Mouse (Mus musculus) cerebral cortex, adult 2 months (tissue): ENCODE measurements around the gene Cblb.

Experiments
- WGBS: fragments of 180-500 bp; shearing (Covaris S2); methylation state at CpG from one replicate; pipeline ENCODE4 v1.1.7; 2018; 5-methylcytosine and 5-hydroxymethylcytosine counted together

Cblb gene

DNA sequence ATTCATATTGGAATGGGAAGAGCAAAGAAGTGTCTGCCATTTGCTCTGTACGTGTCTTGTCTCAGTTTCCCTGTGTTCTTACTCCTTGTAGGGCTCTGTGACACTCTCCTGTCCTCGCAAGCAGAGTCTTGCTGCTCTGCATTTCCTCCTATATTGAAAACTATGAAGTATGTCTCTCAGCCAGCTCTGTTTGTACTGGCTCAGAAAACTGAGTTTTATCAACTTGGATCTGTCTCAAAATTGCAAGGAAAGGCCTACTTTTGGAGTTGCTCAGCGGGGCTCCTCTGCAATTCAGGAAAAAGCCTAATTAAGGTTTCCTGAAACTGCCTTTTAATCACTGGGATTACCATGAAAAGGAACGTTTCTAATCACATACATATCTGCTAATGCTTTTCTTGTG, 46.9 kb downstream of the Cblb start:
- 48% methylated on average over 4 of the region's 4 CpGs for WGBS

DNA sequence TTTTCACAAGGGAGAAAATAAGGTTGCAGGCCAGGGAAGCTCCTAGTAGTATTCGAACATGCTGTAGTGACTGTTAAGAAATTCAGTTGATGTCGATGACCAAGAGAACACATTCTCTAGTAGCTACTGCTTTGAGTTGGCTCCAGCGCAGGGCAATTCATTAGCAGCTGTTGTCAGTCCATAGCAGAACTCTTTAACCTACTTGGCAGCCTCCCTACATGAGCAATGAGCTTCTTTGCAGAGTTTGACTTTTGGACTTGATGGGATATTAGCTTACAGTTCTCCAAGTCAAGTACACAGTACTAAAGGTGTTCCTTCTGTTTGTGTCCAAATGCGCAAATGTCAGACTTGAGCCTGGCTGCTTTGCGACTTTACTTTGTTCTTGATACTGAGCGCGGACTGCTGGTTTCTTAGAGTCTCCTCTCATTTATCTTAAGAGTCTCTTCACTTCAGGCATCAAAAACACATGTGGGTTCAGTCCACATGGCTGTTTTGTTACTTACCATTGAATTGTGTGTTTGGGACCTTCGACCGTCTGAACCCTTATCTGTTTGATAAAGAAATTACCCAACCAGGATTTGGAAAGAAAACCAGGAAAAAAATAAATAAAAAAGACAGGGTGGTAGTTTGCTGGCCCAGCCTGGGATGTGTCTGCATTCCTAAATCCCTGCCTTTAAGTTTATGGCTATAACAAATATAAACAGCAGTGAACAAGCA, 47.9 kb downstream of the Cblb start:
- 82% methylated on average over 9 of the region's 9 CpGs for WGBS

DNA sequence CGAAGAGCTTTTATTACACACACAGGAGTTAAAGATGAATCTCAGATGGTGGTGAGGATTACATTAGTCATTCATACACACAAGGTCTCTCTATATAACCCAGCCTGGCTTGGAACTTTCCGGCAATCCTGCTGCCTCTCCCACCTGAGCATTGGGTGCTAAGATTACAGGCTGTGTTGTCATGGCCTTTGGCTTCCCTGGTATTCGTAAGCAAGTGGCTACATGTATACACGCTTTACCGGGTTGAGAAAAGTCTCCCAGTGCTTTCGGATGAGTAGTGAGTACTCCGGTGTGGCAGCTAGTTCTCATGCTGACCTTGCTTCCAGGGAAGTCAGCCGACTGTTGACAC, 48.4 kb downstream of the Cblb start:
- WGBS: 96% methylated on average over 8 of the region's 8 CpGs

DNA sequence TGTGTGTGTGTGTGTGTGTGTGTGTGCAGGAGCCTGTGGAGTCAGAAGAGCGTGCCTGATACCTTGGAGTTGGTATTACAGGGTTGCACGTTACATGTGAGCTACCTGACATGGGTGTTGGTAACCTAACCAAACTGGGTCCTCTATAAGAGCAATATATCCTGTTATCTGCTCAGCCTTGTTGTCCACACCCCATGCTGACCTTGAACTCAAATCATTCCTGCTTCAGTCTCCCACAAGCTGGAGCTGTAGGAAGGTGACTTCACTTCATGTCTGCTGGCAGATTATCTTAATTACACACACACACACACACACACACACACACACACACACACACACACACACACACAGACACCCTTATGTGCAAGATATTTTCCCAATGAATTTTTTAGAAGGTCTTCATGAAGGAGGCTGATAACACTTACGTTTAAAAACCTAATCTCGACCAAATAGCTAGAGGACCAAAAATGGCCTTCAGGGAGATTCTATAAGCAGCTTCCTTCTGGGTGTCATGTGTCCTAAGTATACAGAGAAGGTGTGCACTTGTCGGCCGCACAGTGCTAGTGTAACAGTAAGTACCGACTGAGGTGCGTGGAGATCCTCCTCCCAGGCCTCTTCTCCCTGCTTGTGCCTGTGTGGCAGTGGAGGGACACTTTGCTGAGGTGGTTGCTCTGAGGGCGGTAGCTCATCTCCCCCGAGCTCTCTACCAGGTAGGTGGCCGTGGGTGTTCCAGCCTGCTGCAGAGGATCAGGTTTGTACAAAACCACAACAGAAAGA, 49.8 kb downstream of the Cblb start:
- WGBS: 83% methylated on average over 11 of the region's 11 CpGs

DNA sequence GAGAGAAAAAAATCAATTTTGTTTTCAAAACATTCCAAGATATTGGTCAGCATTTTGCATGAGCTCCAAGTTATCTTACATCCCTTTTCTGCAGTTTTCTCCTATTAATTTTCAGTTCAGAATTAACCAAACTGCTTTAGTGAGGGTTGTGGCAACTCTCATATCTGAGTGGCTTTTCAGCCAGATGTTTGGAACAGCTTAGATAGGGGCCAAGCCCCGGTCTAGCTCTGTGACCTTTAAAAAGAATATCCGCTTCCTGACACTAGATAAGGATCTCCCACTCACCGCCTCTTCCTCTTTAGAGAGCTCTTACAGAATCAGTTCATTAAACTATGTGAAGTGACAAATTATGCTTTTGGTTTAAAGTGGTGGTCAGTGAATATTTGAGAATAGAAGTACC, 50.7 kb downstream of the Cblb start:
- WGBS: 58% methylated on average over 3 of the region's 3 CpGs

DNA sequence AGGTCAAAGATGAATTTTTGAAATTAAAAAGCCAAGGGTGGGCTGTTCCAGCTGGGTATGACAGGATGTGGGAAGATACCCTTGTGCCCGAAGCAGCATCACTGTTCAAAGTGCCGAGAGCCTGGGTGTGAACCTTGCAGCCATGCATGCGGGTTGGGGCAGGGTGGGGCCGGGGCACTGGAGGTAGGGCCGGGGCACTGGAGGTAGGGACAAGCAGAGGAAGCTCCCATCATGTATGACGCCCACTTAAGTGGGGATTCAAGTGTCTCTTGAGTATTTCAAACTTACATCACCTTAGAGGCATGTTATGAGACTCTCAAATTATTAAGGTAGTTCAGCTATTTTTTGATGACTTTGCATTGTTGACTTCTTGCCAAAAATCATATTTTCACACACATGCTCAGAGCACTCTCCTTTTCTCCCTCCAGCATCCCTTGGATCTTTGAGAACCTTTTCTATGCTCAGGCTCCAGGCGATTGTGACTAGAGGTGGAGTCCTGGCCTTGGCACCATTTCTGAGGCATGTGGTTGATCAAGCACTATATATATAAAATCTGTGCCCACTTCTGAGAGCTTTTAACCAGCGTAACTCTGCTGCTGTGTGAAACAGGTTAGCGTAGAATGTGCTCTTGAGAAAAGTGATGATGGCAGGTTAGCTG, 55.9 kb downstream of the Cblb start:
- WGBS: 89% methylated on average over 9 of the region's 9 CpGs

DNA sequence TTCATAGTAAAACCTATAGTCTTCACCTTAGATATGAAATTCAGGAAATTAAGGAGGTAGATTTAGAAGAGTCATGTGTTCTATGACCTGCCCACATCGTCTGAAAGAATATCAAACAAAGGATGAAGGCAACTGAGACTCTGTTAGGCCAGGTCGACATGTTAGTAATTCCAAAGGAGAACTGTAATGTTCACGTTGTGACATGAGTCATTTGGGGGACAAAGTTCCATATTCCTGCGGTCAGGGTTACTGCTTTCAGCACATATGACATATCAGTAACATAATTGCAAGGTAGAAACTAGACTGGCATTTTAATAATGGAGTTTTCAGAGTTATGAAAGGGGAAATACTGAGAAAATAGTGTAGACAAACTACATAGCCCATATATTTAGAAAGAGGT, 58.3 kb downstream of the Cblb start:
- 92% methylated on average over 4 of the region's 4 CpGs for WGBS

DNA sequence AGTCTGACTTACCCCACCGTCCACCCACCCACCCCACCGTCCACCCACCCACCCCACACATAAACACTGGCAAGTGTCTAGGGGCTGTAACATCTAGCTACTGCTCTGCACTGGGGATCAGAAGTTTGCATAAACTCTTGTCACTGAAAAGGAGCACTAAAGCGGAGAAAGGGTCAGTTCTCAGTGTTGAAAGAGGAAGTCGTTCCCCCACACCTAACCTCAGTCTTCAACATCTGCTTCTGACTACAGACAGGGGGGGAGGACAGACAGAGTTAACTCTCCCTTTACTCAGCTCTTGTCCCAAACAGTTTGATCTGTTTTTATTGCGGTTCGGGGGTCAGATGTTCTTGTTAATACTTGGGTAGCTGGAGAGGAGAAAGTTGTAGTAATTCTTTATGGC, 59.9 kb downstream of the Cblb start:
- 78% methylated on average over 6 of the region's 6 CpGs for WGBS

DNA sequence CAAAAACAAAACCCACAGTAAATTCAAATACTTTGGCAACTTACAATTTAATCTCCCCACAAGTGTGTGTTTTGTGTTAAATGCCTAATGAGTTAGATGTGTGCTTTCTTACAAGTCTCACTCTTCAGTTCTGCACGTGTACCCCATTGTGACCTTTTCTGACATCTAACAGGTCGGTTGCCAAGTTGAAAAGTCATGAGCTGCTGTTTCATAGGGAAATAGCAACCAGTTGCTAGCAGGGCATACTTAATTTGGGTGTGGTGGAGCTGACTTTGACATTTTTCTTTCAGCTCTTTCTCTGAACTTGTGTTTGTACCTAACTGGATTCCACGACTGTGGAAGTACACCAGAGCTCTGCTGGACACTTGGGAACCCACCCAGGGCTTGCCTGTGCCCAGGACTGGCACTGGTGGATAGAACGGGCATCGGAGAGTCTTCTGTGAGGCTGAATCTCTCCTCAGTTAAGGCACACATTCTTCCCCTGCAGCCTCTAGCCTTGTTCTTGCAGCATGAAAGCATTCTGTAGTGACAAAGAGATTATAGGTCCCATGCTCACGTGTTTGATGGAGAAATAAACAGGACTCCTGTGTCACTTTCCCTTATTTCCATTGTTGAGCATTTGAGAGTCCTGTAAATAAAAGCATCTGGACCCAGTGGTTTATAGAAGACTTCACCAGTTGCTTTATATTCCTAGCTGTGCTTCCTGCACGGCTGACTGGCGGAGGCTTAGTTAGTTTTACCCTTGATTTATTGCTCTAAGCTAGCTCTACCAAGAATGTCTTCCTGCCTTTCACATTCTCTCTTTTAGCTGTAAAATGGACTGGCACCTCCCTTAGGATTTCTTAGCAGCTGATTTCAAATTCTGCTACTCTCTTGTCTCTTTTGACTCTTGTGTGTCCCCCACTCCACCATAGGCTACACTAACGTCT, 62.6 kb downstream of the Cblb start:
- 69% methylated on average over 9 of the region's 9 CpGs for WGBS

DNA sequence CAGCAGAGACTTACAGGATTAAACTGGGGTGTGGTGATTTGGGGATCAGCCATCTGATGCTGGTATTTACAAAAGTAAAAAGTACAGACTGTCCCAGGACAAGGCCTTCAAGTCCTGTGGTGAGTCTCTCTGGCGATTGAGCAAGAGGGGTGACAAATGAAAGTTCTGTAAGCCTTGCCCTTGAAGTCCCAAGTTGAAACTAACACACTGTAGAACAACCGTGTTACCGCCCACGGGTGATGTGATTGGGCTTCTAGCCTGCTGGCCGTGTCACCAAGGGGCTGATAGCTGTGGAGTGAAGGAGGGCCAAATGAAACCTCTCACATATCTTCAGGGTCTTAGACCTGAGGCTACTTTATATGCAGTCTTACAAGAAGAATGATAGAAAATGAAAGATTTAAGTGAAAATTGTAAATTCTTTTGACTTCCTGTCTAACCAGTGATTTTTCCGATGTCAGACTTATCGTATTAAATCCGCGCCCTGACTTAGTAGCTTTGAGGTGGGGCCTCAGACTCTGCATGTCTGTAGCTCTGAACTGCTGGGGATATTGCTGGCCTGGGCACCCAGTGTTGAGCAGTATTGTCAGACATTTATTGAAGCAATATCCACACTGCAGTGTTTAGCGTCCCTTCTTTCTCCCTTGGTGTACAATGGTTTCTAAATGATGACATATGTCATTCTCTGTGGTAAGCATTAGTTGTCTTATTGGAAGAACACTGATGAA, 63.9 kb downstream of the Cblb start:
- WGBS: 87% methylated on average over 10 of the region's 10 CpGs

DNA sequence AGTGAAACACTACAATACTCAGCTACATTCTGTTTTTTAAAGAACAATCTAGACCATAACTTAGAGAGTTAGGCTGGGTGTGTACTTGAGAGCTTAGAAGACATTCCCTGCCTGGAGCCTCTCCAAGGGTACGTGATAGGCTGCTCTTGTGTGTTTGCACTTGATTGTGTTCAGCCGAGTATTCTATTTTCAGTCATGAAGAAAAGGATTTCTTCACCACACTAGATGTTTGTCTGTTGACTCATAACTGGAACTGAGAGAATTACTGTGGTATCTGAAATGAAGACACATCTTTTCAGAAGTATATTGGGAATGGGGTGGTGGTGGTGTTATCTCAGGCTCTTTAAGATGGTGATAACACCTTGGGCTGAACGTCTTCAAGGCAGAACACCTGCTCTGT, 64.6 kb downstream of the Cblb start:
- 52% methylated on average over 3 of the region's 3 CpGs for WGBS

DNA sequence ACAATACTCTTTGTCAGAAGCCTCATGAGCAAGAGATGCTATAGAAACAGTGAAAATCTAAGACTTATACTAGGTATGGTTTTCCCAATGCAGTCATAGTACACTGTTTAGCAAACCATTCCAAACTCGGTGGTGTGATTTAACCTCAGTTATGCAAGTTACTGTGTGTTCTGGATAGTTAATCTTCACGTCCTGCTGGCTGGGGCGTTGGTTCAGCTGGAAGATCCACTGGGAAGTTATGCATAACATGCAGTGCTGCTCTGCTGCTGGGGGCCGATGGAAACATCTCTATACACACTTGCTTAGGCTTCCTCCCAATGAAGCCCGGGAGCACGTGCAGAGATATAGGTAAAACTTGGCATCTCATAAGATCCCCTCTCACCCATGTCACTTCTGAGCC, 69.4 kb downstream of the Cblb start:
- WGBS: 88% methylated on average over 6 of the region's 6 CpGs

DNA sequence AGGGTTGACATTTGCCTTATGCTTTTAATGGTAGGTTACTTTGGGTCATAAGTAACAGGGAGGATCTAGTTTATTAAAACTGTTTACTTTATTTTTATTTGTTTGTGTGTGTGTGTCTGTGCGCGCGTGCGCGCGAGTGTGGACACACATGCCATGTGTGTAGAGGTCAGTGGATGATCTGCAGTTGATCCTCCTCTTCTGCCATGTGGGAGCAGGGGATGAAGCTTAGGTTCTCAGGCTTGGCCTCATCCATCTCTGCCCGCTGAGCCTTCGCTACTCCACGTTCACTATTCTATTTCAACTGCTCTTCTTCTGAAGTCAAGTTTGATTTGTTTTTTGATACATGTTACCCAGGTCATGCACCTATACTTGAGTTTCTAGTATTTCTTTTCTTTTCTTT, 73.6 kb downstream of the Cblb start:
- 97% methylated on average over 9 of the region's 9 CpGs for WGBS

DNA sequence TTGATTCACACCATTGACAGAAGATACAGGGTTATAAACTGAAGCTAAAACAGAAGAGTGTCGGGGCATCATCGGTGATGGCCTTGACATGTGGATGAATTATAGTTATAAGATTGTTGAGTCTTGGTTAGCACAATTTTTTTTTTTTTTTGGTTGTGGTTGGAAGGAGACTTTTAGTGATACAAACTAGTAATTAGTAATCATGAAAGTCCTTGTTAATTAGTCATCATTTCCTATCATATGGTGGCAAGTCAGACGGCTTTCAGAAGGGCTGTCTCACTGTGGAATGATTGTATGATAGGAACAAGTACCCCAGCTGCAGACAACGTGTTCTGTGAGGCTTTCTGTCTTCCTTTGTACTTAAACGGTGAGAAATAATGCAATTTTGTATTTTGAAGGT, 76.8 kb downstream of the Cblb start:
- WGBS: 87% methylated on average over 5 of the region's 5 CpGs

DNA sequence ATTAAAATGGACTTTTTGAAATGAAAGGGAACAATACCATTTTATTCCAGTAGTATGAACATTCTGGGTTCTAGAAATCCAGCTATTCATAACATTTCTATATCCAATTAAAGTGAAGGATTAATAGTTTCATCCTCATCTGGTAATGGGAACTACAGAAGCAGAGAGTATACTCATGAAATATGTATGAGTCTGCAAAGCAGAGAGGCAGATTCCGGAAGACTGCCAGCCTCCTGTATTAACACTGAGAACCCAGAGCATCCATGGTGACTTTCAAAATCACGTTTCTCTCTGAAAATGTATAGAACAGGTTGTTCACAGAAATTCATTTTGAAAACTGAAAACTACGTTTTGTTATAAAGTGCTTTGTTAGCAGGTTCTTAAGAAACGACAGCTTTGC, 83.4 kb downstream of the Cblb start:
- 16% methylated on average over 4 of the region's 4 CpGs for WGBS

DNA sequence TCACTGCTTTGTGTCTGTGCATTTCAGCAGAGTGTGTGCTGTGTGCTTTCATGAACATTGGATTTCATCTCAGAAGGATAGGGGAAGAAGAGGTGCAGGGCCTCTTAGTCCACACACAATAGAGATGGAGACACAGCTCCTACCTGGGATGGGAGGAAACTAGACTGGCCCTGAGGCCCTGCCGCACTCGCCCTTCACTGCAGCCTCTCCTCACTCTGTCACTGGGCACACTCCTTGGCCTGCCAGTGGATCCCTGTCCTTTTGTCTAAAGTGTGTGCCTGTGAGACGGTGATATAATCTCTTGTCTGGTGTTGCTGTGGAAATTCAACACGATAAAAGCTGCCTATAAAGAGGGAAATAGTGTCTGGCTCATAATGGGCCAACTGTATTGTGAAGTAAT, 88.0 kb downstream of the Cblb start:
- 72% methylated on average over 4 of the region's 4 CpGs for WGBS

DNA sequence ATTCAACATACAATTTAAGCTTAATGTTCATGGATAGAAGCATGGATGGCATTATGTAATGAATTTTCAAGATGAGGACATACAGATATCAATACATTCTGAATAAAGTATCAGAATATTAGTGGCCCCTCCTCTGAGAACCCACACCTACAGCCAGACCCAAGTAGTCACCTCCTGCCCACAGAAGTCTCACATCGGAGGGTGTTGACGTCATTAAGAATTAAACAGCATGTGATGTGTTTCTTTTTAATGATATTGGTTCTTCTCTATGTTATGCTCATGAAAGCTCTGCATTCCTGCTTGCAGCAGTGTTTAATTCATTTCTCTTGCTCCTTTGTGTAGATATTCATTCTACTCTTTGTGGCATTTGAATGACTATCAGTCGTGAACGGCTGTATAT, 94.9 kb downstream of the Cblb start:
- 76% methylated on average over 4 of the region's 4 CpGs for WGBS

DNA sequence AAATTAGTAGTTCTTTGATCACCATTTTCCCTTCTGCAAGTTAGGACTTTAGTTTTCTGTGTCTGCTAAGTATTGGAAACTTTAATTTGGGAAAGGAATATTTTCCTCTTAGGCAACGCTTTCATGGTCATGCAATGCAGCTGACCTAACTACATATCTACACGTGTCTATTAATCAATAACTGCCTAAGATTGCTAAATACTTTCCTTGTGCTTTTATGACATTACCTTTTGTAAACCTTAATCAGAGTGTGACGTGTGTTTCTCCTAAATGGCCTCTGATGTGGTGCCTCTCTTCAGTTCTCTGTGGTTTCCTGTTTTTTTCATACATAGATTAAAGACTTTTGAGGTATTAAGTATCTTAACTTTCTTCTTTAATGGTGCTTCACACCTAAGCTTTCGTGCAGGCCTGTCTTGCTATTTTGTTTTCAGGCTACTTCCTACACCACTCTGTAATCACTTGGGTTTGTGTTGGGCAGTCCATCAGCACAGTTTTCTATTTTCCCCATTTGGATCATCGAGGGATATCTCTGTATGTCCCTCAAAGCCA, 98.4 kb downstream of the Cblb start:
- 91% methylated on average over 5 of the region's 5 CpGs for WGBS

DNA sequence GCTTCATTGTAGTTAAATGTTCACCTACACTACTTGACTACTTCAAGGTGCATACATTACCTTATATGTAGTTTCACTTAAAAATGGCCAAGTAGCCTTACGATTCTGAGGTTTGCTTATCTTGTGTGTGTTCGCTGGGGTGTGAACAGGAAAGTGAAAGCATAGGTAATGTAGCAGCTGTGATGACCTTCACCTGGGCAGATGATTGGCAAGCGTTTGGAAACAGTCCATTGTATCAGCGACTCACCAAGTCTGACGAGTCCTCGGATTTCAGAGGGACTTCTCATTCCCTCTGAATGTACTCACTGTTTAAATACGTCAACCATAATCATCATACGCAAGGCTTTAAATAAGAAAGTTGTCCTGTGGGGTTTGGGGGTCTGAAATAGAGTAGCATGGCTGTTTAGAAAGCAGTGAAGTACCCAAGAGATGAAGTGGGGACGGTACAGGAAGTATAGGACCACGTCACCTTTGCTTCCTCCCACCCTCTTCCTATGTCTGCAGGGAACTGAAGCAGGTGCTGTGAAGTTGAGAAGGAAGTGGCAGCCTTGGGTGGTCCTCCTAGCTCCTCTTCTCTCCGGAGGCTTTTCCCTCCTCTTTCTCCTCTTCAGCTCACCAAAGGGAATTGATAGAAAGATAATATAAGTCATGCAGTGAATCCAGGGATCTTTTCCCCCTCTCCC, 101.9 kb downstream of the Cblb start:
- WGBS: 89% methylated on average over 11 of the region's 11 CpGs

DNA sequence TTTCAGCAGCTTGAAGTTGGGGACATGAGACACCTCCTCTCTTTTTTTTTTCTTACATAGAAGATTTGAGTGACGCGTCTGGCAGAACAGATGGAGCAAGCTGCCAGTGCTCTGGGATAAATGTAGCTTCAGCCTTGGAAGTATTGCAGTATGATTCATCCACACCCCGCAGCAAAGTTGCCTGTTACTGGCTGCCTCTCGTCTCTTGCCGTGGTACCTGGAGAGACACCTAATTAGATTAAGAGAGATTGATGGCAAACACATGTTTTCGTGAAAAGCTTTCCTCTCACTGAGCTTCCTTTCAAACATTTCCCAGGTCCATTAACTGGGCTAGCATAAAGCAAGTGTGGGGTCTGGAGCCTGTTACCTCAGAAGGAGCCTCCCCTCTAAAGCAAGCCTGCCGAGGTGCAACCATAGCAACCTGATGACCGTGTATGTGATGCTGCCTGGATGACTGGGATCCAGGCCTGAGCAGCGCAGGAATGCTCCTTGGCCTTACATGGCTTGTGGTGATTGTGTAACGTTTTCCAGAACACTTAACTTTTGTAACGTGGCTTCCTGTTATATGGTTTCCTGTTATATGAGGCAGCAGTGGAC, 103.7 kb downstream of the Cblb start:
- 29% methylated on average over 11 of the region's 11 CpGs for WGBS
